23 mouse cellular contexts compared by ENCODE assay signal in the genomic region with DNA sequence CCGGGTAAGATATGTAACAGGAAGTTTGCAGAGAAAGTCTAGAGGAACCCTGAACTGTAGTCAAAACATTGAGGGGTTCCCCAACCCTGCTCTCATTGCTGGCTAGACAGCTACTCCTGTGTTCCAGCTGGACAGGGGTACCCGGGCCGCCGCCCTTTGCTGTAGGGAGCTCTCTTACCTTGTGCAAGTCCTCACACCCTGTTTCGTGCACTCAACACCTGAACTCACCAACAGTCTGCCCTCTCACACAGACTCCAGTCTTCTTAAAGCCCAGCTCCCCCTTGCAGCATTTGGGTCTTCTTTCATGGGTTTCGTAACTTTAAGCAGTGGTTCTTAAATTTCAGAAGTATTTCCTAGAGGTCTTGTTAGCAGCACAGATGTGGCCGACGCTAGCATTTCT. TPM values are rescaled to one million over a fixed set of nuclear protein-coding genes. Genes with fewer than 3 reads are reported as not detected.
A peak's percentile ranks its signal among the peaks of the same experiment; 100 is the strongest.
DNase-seq lines count a peak whose midpoint lies in the region; ATAC-seq and TF ChIP-seq lines count a peak whose summit lies in the region.
"Had no signal": no experiment of that assay in that cellular context is flagged by ENCODE, and none has a peak within 500 bp of the region (broad histone marks: within the 10 kb centered on the region; RNA-seq: fewer than 3 reads in every experiment).

No protein-coding gene starts in this region.

- TF ChIP-seq CTCF in cerebellum, adult 2 months (IDR thresholded peaks at IDR 0.05; ENCODE audit: borderline replicate concordance, insufficient read depth, low read depth, low read length): no peak
- no peak for TF ChIP-seq CTCF in heart, adult 2 months (IDR thresholded peaks at IDR 0.05)
- no peak for TF ChIP-seq CTCF in hindbrain, postnatal 0 days (IDR thresholded peaks at IDR 0.05; ENCODE audit: low read depth)

- no peaks in the 10 kb centered on the region for H3K27me3 ChIP-seq in cerebellum, adult 2 months (ENCODE audit: control insufficient read depth, insufficient read depth, low read length)
- no peaks in the 10 kb centered on the region for H3K27me3 ChIP-seq in heart, adult 2 months (ENCODE audit: control insufficient read depth, insufficient read depth, low read length)
- H3K27me3 ChIP-seq in hindbrain, embryonic 13.5 days: no peaks in the 10 kb centered on the region
- H3K27me3 ChIP-seq in hindbrain, postnatal 0 days (ENCODE audit: insufficient read depth, low read length): no peaks in the 10 kb centered on the region
- H3K27me3 ChIP-seq: CH12.LX had no signal

- TF ChIP-seq POLR2A in cerebellum, adult 2 months (IDR thresholded peaks at IDR 0.05; ENCODE audit: borderline replicate concordance, insufficient read depth, low read length): no peak
- no peak for TF ChIP-seq POLR2A in heart, adult 2 months (IDR thresholded peaks at IDR 0.05; ENCODE audit: insufficient read depth, low read depth, low read length)

- no peaks in the 10 kb centered on the region for H3K79me2 ChIP-seq in heart, adult 2 months (replicated peaks; ENCODE audit: control insufficient read depth, insufficient read depth, low read length)

- ATAC-seq in cerebellum, adult (ENCODE audit: insufficient number of reproducible peaks, low FRiP score, low TSS enrichment): no peak
- peak; percentile 36; the same call in 1 of the 2 replicates for ATAC-seq in hindbrain, embryonic 13.5 days (ENCODE audit: low FRiP score)
- ATAC-seq in hindbrain, postnatal 0 days: no peak
- ATAC-seq: activated CD4-positive, CD25-positive, alpha-beta regulatory T cell, adult 4 months; CD4-positive, CD25-positive, alpha-beta regulatory T cell, adult 4 months; Patski had no signal

- no peaks in the 10 kb centered on the region for H3K36me3 ChIP-seq in heart, adult 2 months (ENCODE audit: control insufficient read depth, insufficient read depth, low read length)
- no peaks in the 10 kb centered on the region for H3K36me3 ChIP-seq in hindbrain, embryonic 13.5 days
- H3K36me3 ChIP-seq in hindbrain, postnatal 0 days (ENCODE audit: insufficient read depth, low read length): no peaks in the 10 kb centered on the region
- H3K36me3 ChIP-seq: G1E had no signal

- WGBS in cerebellum, adult 2 months: 41% methylated on average over 8 of the region's 8 CpGs
- WGBS in heart, adult 2 months: 76% methylated on average over 8 of the region's 8 CpGs
- WGBS in hindbrain, embryonic 13.5 days: 86% methylated on average over 8 of the region's 8 CpGs
- 88% methylated on average over 8 of the region's 8 CpGs for WGBS in hindbrain, postnatal 0 days

- H3K27ac ChIP-seq in cerebellum, adult 2 months (ENCODE audit: insufficient read depth, low read length): peak overlapping the region; percentile 32
- H3K27ac ChIP-seq in heart, adult 2 months: no peak overlapping the region
- no peak overlapping the region for H3K27ac ChIP-seq in hindbrain, embryonic 13.5 days
- no peak overlapping the region for H3K27ac ChIP-seq in hindbrain, postnatal 0 days

- no peak overlapping the region for H3K4me2 ChIP-seq in hindbrain, embryonic 13.5 days
- H3K4me2 ChIP-seq in hindbrain, postnatal 0 days (ENCODE audit: low read depth, low read length): no peak overlapping the region

- DNase-seq in cerebellum, adult 2 months: peak in 1 of 2 experiments; percentile 27
- no peak for DNase-seq in cerebellum, adult 9-10 months
- peak; percentile 44 to 52 for DNase-seq in cerebellum, postnatal 25 days
- DNase-seq in heart, adult 11 months: peak; percentile 64
- no peak for DNase-seq in heart, adult 2 months
- DNase-seq in hindbrain, postnatal 0 days (ENCODE audit: low spot score): no peak
- DNase-seq: adrenal gland, adult 2 months; adrenal gland, adult 8-10 months; adrenal gland, postnatal 10 days; adrenal gland, postnatal 14 days; adrenal gland, postnatal 25 days; adrenal gland, postnatal 36 days; B cell, adult 2 months; cerebellum, adult 11 months; cerebellum, adult 11-12 months had no signal

- TF ChIP-seq EP300 in heart, adult 2 months (IDR thresholded peaks at IDR 0.05; ENCODE audit: insufficient read depth, low read depth, low read length): no peak

- H3K9me3 ChIP-seq in hindbrain, embryonic 13.5 days: no peaks in the 10 kb centered on the region
- H3K9me3 ChIP-seq in hindbrain, postnatal 0 days (ENCODE audit: low read length): no peaks in the 10 kb centered on the region
- H3K9me3 ChIP-seq: G1E had no signal

- peaks cover 20% of the 10 kb centered on the region for H3K4me1 ChIP-seq in cerebellum, adult 2 months (ENCODE audit: control insufficient read depth, insufficient read depth, low read length)
- H3K4me1 ChIP-seq in heart, adult 2 months (ENCODE audit: control insufficient read depth, insufficient read depth, low read length): no peaks in the 10 kb centered on the region
- peaks cover 10% of the 10 kb centered on the region; the same call in 1 of the 2 replicates for H3K4me1 ChIP-seq in hindbrain, embryonic 13.5 days (replicated peaks)
- no peaks in the 10 kb centered on the region for H3K4me1 ChIP-seq in hindbrain, postnatal 0 days (ENCODE audit: insufficient read depth, low read length)

- peak overlapping the region; percentile 57 for H3K4me3 ChIP-seq in cerebellum, adult 2 months (replicated peaks; ENCODE audit: insufficient read depth, low read depth, low read length)
- H3K4me3 ChIP-seq in heart, adult 2 months: no peak overlapping the region
- no peak overlapping the region for H3K4me3 ChIP-seq in hindbrain, embryonic 13.5 days
- no peak overlapping the region for H3K4me3 ChIP-seq in hindbrain, postnatal 0 days (ENCODE audit: low read length)

- intact Hi-C loops in heart, adult 2 months (cut with DNase I): no loop called here

- H3K9ac ChIP-seq in heart, adult 2 months (ENCODE audit: low read depth, low read length): no peak overlapping the region
- no peak overlapping the region for H3K9ac ChIP-seq in hindbrain, embryonic 13.5 days
- no peak overlapping the region for H3K9ac ChIP-seq in hindbrain, postnatal 0 days (replicated peaks; ENCODE audit: low read length)

RNA-seq across cellular contexts. Expression of a gene that starts 7.0 kb away (rescaled TPM):
- polyA plus RNA-seq in cerebellum, adult 2 months (2012; rRNA removed): 137 and 155 TPM in 2 replicates
- under 1 TPM; 0.05 to 0.09 TPM for total RNA-seq in heart, adult 2 months (2021)
- polyA plus RNA-seq in heart, adult 2 months (2012; rRNA removed): 0.12 TPM in 2 replicates
- polyA plus RNA-seq in hindbrain, embryonic 13.5 days (2015; fragmentation: Nextera tagmentation; extraction: Ambion mirVana): 56.2 and 57.7 TPM in 2 replicates
- 112 and 121 TPM in 2 replicates for total RNA-seq in hindbrain, postnatal 0 days (2014; rRNA removed)
- polyA plus RNA-seq in hindbrain, postnatal 0 days (2015; fragmentation: Nextera tagmentation; extraction: Ambion mirVana): 34.9 and 35.3 TPM in 2 replicates
- total RNA-seq: CH12.LX, MEL had no signal
- polyA plus RNA-seq: activated CD4-positive, CD25-positive, alpha-beta regulatory T cell, adult 4 months; CD4-positive, CD25-positive, alpha-beta regulatory T cell, adult 4 months; G1E; Patski had no signal

Comparison
In these comparisons a context has a peak if more than half of its experiments do, and no peak if none do; other contexts are left out.
1. DNase-seq: peak in cerebellum, postnatal 25 days (2 of 2) and heart, adult 11 months (single experiment); none in cerebellum, adult 9-10 months (single experiment), heart, adult 2 months (0 of 2) and hindbrain, postnatal 0 days (single experiment).
2. RNA of a gene that starts 7.0 kb away (polyA plus RNA-seq): 137 to 155 TPM in cerebellum, adult 2 months, 56.2 to 57.7 TPM in hindbrain, embryonic 13.5 days and 34.9 to 35.3 TPM in hindbrain, postnatal 0 days; 0.12 TPM in heart, adult 2 months; every median in the first group is over 10 times any median in the second.